Mouse (Mus musculus) megakaryocyte-erythroid progenitor cell, adult 5-6 weeks (primary cell): ENCODE data around the gene Kctd17. TPM values are rescaled to one million over a fixed set of nuclear protein-coding genes. Genes with fewer than 3 reads are reported as not detected.

ENCODE experiments used
- ATAC-seq: replicated peaks from 2 replicates; pipeline ENCODE4 v1.8.0; 2016; ENCODE audit warnings: mild to moderate bottlenecking, inconsistent platforms; ENCODE audit not compliant: severe bottlenecking, poor library complexity, low FRiP score, low TSS enrichment
- total RNA-seq, 2 experiments: library from RNA; stranded (forward) in 1 of 2; stranded (reverse) in 1 of 2; fragments of 200-1000, 215-1000 nt in 1 of 2; fragments of >200 nt in 1 of 2; fragmentation: Nextera tagmentation in 1 of 2; gene quantifications; 2 replicates each; pipeline ENCODE4 v1.2.3; 2014 to 2017

The Kctd17 gene
- 0.82 TPM in 1 of 2 replicates, not detected in the other for total RNA-seq (2014; fragmentation: Nextera tagmentation)
- total RNA-seq (2017): 2.2 TPM in 1 of 2 replicates, not detected in the other

DNA sequence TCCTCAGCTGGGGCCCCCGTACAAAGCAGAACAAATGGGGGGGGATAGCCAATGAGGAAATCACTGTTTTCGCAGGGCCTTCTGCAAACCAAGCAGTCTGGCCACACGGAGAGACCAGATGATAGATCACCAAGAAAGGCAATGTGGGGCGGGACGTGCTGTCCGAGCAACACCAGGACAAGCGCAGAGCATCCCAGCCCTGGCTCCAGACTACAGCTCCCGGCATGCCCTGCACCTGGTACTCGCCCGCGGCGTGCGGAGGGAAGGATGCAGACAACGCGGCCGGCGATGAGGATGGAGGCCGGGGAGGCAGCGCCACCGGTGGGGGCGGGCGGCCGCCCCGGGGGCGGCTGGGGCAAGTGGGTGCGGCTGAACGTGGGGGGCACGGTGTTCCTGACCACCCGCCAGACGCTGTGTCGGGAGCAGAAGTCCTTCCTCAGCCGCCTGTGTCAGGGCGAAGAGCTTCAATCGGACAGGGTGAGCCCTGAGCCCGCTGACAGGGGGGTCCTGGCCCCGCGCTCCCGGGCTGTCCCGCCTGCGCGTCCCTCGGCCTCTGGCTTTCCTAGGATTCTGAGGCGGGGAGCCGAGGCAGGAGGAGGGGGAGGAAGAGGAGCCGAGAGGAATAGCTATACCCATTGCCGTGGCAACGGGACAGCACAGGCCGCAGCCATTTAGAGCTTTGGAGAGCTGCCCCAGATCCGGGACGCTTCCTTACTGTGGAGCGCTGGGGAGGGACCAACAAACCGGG is at the start of gene Kctd17:
Gene Kctd17 (plus strand): TSS at position 174 of the 748 bp plus-strand sequence.
- no peak for ATAC-seq

DNA sequence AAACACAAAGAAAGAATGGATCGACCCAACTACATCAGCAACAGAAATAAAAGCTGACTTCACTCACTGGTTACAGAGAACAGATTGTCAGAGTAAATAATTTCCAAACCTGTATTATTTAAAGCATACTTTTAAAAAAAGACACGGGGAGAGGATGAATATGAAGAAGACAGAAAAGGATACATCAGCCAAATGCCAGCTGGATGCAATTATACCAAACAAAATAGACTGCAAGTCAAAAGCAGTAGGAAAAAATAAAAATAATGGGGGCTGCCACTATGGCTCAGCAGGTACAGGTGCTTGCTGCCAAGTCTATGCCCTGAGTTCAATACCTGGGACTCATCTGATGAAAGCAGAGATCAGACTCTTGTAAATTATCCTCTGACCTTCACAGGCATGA is 48.2 kb upstream of the Kctd17 start:
- ATAC-seq: no peak

DNA sequence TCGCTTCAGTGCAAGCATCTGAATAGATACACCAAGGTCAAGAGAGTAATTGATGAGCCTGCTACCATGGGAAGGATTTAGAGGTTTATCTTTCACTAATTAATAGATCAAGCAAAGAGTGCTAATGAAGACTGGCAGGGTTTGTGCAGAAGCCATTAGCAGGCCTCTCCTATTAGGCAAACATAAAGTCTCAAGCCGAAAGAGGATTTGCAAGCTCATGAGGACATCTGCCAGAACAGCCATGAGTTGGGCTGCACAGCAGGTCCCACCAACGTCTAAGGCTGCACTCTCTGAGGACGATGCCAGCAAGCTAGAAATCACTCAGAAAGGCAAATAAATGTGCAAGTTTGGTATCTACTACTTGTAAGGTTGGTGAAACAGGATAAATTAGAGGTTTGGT is 47.6 kb upstream of the Kctd17 start:
- ATAC-seq: no peak

DNA sequence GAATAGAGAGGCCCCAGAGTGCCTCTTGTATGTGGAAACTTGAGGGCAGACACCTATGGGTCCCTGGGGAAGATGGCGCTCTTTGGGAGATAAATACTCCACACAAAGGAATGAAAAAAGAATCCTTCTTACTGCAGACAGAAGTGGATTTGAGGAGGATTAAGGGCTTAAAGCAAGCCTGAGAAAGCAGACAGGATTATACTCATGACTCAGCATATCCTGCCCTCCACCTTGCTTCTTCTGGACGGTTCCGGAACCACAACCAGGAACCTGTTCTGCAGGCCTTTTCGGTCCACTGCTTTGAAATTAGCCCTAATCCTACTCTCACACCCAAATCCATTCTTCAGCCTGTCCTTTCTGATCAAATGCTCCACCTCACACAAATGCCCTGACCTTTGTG is 46.2 kb upstream of the Kctd17 start:
- no peak for ATAC-seq

DNA sequence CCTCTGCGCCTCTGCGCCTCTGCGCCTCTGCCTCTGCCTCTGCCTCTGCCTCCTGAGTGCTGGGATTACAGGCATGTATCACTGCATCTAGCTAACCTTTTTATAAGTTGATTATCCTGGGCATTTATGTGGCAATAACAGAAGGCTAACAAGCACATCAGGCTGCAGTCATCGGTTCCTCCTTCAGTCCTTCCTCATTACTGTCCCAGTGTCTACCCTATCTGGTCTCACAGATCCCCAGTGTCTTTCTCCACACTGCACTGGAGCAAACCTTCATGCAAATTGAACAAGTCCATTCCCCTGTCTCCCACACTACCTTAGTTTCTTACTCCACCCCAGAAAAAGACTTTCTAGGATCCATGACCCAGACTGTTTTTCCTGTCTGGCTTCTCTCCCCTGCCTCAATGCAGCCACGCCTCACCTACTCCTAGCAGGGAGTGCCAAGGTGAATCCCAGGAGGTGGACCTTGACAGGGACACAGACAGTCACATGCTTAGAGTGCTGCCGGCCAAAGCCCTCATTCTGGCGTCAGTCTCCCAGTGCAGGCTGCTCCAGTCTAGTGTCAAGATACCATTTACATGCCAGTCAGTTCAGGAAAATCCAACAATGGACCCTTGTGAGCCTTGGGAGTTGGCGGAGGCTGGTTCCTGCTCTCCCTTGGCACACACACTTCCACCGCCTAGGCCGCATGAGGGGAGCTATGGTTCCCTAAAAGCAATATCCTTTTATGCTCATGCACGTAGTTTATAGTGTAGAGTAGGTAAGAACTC is 44.7 kb upstream of the Kctd17 start:
- no peak for ATAC-seq

DNA sequence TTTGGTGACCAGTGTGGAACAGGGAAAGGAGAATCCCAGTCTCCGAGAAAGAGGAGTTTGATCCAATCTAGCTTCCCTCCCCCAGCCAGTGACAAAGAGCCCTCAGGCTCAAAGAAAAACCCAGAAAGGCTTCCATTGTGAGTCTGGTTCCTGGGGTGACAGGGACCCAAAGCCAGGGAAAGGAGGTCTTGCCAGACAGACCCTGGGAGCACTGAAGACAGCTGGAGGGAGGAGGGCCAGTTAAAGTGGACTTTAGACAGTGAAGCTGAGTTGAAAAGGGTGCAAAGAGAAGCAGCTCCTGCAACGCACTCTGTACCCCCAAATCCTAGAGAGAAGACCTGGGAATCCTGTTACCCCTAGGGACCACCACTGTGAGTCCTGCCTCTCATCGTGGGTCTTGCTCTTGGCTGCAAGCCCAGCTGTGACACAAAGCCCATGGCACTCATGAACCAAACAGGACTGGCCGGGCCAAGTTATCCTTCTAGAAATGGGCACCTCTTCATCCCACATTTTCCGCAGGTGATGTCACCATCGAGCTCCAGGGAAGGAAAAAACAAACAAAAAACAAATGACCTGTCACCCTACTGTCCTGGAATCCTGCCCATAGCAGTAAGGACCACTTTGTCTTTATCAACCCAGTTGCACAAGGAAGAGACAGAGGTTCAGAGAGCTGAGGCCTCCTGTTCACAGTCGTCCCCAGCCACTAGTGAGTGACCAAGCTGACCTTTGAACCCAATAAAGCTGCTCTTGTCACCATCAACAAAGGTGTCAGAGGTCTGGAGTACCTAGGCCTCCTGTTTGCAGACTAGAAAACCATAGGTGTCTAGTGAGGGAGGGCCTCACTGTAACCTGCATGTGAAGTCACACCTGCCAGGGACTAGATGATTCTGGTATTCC is 43.9 kb upstream of the Kctd17 start:
- ATAC-seq: no peak

DNA sequence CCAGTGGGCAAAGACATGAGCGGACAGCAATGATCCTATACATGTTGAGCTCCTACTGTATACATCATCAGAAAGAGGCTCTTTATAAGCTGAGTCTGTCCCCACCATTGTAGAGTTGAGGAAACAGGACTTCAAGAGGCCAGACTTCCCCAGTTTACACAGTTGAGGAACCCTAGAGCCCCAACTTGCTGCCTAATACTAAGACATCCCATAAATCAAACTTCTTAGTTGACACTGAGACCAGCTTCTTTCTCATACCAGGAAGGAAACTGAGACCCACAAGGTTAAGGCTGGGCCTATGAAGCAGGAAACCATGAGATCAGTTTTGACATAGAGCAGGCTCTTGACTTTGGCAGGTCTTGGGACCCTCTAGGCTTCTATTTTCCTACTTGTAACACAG is 42.8 kb upstream of the Kctd17 start:
- ATAC-seq: no peak

DNA sequence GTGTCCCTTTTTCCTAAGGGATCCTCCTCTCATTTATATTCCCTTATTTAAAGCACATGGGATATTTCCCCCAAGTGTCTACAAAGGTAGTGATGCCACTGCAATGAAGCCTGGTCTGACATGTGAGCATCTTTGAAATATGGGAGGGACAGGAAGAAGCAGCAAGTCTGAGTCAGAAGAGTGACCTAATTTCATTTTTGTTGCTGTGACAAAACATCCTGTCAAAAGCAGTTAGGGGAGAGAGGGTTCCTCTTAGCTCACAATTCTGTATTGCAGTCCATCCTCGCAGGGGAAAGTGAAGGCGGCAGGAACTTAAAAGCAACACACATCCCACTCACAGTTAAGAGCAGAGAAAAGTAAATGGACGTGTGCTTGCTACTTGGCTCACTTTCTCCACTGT is 37.5 kb upstream of the Kctd17 start:
- ATAC-seq: no peak

DNA sequence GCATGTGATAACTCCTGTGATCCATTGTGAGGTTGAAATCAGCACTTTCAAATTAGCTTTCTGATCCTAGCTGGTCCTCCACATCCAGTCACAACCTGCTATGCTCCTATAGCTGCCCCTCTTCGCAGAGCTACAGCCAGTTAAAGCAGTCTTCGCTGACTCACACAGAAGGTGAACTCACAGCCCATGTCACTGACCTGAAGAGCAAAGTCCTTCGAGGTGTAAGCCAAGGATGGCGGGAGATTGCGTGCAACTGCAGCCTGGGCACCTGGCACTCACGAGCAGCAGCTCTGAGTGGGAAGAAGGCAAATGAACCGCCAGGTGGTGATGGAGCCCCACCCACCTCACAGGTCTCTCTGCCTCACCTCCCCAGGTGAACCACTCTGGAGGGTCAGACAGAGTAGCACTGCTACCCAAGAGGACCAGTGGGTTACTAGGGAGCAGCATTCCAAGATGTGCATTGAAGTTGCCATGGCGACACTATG is 32.8 kb upstream of the Kctd17 start, which contains the start of gene Tex33:
Gene Tex33 (minus strand): TSS at position 435 of the 485 bp plus-strand sequence.
- ATAC-seq: no peak

DNA sequence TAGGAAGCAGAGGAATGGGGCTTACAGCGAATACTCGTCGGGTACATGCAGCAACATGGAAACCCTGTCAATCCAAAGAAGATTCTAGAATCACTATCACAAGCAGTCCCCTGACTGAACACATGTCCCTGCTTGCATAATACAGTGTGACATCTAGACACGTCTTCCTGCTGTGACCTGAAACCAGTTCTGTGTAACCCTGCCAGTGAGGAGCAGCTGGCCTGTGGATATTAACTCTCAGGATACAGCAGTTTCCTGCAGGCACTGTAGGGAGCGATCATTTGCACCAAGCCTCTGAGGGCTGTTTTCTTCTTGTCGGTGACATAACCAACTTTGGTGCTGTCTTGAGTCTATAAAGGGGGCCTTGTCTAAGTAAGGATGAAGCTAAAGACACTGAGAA is 27.0 kb upstream of the Kctd17 start:
- no peak for ATAC-seq

DNA sequence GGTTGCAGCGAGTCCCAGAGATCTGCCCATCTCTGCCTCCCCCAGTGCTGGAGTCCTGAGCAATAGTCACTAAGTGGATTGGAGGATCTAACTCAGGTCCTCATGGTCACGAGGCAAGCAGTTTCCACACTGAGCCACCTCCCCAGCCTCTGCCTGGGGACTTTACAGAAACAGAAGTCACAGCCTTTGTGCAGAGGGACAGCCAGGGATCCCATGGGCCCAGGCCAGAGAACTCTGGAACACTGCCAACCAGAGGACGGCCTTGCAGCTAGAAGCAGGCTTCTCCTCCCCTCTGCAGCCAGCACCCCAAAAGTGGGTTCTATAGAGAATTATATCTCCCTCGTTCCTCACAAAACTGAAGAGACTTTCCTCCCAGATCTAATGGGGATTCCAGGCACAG is 26.4 kb upstream of the Kctd17 start:
- no peak for ATAC-seq

DNA sequence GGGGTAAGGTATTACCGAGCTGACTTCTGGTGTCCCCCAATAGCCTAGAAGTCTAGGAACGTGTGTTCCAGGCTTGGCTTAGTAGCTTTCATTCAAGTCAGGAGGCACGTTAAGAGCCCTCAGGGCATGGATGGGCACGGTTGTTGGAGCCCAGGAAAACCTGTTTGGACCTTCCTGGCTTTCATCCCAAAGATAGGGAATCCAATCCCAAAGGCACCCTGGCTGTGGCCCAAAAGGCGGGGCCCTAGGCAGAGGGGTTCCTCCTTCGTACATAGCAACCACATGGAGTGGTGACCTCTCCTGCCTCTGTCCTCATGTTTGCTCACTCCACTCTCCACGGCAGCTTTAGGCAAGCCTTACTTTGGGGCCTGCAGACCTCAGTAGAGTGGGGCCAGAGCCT is 25.9 kb upstream of the Kctd17 start:
- no peak for ATAC-seq

DNA sequence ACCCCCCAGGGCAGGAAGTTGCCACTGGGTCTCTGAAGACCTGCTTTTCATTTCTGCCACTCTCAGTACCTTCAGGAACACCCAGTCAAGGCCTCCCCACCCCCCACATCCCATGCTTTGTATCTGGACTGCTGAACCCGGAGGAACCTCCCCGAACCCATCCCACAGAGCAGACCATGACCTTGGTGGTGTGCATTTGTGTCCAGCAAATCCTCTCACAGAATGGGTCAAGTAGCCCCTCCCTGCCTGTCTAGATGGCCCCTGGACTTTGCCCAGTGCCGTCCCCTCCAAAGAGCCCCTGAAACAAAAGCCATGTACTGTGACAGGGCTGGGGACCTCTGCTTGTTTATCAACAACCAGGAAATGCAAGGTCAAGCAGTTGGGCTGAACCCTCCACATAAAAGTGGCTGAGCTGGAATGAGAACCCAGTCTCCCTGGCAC is 25.0 kb upstream of the Kctd17 start:
- no peak for ATAC-seq

DNA sequence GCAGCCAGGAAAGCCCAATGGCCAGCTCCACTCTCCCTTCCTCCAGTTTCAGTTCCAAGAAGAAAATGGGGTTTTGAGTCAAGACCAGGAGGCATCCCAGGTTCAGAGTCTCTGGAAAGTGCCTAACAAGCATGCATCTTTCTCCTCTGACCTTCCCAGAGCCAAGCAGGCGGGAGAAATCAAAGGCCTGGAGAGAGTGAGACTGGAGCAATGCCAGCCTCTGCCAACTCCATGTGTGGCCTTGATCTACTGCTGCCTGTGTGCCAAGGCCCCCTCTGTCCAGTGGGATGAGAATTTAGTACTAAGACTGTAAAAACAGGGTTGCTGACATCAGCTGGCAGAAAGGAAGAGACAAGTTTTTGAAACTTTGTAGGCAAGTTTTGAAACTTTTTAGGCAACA is 24.5 kb upstream of the Kctd17 start:
- no peak for ATAC-seq

DNA sequence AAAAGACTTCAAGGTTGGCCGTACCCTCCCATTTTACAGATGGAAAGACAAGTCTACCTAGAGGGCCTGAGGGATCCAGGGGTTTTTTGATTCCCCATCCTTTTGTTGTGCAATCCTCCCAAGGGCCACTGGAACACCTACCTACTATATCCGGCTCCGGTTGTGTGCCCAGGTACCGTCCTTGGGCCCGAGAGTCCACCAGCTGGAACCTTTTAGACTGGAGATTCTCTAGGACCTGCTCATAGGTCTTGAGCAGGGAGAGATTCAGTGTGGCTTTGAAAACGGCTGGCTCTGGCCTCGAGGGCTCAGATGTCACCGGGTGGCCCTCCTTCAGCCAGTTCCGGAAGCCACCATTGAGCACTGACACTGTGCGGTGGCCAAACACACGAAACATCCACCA is 23.3 kb upstream of the Kctd17 start:
- ATAC-seq: no peak

DNA sequence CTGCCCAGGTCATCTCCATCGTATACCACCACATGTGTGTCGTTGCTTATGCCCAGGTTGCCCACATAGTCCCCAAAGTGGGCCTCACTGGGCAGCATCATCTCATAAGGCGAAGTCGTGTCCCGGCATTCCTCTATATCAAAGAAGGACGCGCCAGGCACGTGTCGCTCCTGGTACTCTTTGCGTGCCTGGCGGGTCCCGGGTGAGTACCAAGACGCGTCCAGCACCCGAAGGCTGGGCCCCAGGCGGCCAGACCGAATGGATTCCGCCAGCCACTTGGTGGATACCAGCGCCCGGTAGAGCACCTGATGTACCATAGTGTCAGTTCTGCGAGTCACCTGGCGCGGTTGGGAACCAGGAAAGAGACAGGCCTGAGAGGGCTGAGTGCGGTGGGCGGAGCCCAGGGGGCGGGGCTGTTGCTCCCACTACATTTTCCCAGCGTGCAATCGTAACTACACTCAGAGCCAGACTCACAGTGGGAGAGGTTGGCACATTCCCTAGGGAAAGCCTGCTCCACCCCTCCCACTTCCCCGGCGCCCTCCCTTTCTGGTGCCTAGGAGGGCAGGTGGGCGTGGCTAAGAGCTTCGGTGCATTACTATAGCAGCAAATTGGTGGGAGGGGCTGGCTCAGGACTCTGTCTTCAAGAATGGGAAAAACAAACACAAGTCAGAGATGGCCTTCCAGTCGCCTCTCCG is 22.7 kb upstream of the Kctd17 start, which contains the start of gene Tst:
Gene Tst (minus strand): TSS at position 391 of the 695 bp plus-strand sequence.
- peak; percentile 58 for ATAC-seq

DNA sequence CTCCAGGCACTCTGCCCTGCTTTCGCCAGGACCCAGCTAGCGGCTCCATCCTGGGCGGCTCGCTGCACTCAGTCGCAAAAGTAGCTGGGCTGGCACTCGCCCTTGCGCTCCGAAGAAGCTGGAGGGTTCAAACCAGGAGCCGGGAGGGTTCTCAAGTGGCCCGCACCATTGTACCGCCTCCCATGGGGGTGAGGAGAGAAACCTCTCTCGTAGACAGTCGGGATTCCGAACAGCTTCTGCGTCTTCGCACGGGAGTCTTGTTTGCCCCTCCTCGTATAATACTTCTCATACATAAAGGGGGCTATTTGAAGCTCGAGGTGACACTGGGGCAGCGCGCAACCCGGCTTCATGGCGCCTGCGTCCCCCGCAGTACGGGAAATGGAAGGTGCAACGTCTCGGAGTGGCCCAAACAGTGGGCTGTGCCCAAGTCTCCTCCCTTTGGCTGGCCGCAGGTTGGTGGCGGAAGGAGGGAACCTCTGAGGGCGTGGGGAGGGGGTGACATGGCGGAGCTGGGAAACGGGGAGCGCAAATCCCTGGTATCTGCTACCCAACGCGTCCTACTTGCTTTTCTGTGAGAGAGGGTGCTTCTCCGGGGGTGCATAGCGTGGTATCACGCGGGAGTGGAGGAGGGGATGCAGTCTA is 21.9 kb upstream of the Kctd17 start, which contains the start of gene Mpst:
Gene Mpst (plus strand): TSS at position 124 of the 642 bp plus-strand sequence.
- ATAC-seq: peak; percentile 91

DNA sequence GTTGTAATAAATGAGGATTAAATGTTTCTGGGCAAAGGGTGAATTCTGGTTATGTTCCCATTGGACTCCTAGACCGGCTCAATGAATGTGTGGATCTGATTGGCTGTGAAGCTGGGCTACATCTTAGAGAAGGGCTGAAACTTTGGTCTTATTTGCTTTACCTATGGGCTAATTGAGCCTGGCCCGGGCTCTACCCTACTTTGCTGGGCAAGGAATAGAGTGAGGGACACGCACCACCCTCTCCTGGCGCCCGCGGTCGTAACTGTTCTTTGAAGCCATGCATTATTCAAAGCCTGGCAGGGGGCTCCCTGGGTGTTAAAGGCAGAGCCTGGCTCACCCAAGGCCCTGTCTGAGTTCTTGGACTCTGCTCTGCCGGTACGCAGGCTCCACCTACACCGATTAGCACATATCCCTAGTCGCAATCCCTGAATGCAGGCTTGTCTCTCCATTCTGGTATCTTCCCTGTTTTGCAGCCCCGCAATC is 18.8 kb upstream of the Kctd17 start:
- ATAC-seq: no peak
